Mouse (Mus musculus) neutrophil, adult 65 days (primary cell): ENCODE results near the gene Hoxa3. TPM values are rescaled to one million over a fixed set of nuclear protein-coding genes. Genes with fewer than 3 reads are reported as not detected.

ENCODE experiments used
- total RNA-seq: library from RNA; stranded (reverse); gene quantifications from 2 replicates; pipeline ENCODE4 v1.2.4, GENCODE M21; 2023

The Hoxa3 gene
- not detected in 2 replicates for total RNA-seq

GRCm38 (mm10) chr6:52213119-52213986, at the start of gene Hoxa3, which contains the start of gene Gm28308:
Gene Hoxa3, minus strand, starts transcription at chr6:52213336.
Gene Gm28308, minus strand, starts transcription at chr6:52213339.

GRCm38 (mm10) chr6:52260654-52261575, 47.8 kb upstream of the Hoxa3 start, which contains the start of gene Hoxa13:
Gene Hoxa13, minus strand, starts transcription at chr6:52260880.

GRCm38 (mm10) chr6:52245757-52246142, 32.6 kb upstream of the Hoxa3 start, which contains the start of gene Hoxa11:
Gene Hoxa11, minus strand, starts transcription at chr6:52245810.

GRCm38 (mm10) chr6:52240389-52241000, 27.4 kb upstream of the Hoxa3 start, which contains the start of gene Hoxa10:
Gene Hoxa10, minus strand, starts transcription at chr6:52240854.

GRCm38 (mm10) chr6:52230516-52231165, 17.5 kb upstream of the Hoxa3 start, which contains the start of gene Hoxa9:
Gene Hoxa9, minus strand, starts transcription at chr6:52231089.

GRCm38 (mm10) chr6:52221337-52221992, 8.3 kb upstream of the Hoxa3 start, which contains the start of gene Hoxa7:
Gene Hoxa7, minus strand, starts transcription at chr6:52221854.

GRCm38 (mm10) chr6:52208072-52208867, 4.9 kb downstream of the Hoxa3 start, which contains the start of gene Hoxa6:
Gene Hoxa6, minus strand, starts transcription at chr6:52208722.

GRCm38 (mm10) chr6:52204050-52204752, 8.9 kb downstream of the Hoxa3 start, which contains the start of gene Hoxa5:
Gene Hoxa5, minus strand, starts transcription at chr6:52204587.

GRCm38 (mm10) chr6:52190906-52191810, 22.0 kb downstream of the Hoxa3 start, which contains the start of gene Hoxa4:
Gene Hoxa4, minus strand, starts transcription at chr6:52191753.

GRCm38 (mm10) chr6:52177061-52177735, 35.9 kb downstream of the Hoxa3 start, which contains the start of gene 5730596B20Rik:
Gene 5730596B20Rik, plus strand, starts transcription at chr6:52177498.

GRCm38 (mm10) chr6:52164626-52165440, 48.3 kb downstream of the Hoxa3 start, which contains the start of gene Hoxa2:
Gene Hoxa2, minus strand, starts transcription at chr6:52164831.

GRCm38 (mm10) chr6:52158276-52159051, 54.7 kb downstream of the Hoxa3 start, which contains the start of gene Hoxa1:
Gene Hoxa1, minus strand, starts transcription at chr6:52158317.

